Mouse (Mus musculus) layer of hippocampus, adult 18-20 months (tissue): ENCODE results near the gene Gm28044. TPM values are rescaled to one million over a fixed set of nuclear protein-coding genes. Genes with fewer than 3 reads are reported as not detected.
"Not testable (repeated sequence)": the region's sequence is repeated elsewhere in the genome, so short reads cannot be mapped to it uniquely, and the experiment has no call there.

Experiments used
- DNase-seq, 2 experiments: peaks; one replicate each; pipeline ENCODE4 v3.0.0; 2022; ENCODE audit warnings: low spot score in 2 of 2
- long read RNA-seq: library from polyadenylated mRNA; stranded (forward); transcript quantifications from one replicate; pipeline ENCODE4 v2.0.0, GENCODE M21; 2021
- total RNA-seq, 2 experiments: library from RNA; stranded (reverse); gene quantifications; 2 replicates each; pipeline ENCODE4 v1.2.3; 2021

Gene Gm28044
- total RNA-seq, result under 1 TPM in 1 of 2 experiments, not detected in 1; 0.82 TPM
- long read RNA-seq, partial matches to known transcripts, result 1 of 1 reads
- long read RNA-seq, other reads (novel, unspliced or antisense), result 0 of 1 reads

DNA sequence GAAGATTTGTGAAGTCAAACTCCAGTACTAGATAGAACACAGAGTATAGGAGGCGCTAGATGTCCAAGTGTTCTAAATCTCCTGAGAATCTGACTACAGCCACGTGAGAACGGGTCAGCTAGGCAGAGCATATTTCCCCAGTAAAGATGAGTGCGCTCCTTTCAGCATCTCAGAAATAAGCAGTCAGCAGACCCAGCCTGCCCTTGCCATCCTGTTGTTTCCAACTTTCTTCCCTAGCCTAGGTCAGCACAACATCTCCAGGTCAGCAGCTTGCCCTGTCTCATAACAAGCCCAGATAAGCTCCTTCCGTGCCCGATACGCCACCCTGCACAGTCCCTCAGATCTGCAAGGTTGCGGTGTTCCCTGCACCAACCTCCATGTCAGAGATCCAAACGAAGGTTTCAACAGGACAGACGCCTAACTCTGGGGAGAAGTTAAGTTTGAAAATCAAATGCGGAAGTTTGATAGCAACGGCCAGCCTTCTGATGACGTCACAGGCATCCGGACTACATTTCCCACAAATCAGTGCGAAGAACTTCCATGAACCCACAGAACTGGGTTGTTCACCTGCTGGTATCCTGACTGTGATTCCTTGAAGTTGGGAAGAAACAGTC lies at the start of gene Gm28044, which contains the start of gene Zfp953:
Gm28044 (minus strand) TSS at position 406 of the 614 bp plus-strand sequence.
Zfp953 (minus strand) TSS at position 475 of the 614 bp plus-strand sequence.
- peak; percentile 85 to 95 for DNase-seq

GRCm38 (mm10) chr13:67399183-67399903 lies 39.0 kb upstream of the Gm28044 start, which contains the start of gene Zfp429:
Gene Zfp429, minus strand, starts transcription at chr13:67399819.
- peak; percentile 52 to 73 for DNase-seq

GRCm38 (mm10) chr13:67376255-67376654 lies 15.9 kb upstream of the Gm28044 start:
- DNase-seq, result not testable (repeated sequence)

DNA sequence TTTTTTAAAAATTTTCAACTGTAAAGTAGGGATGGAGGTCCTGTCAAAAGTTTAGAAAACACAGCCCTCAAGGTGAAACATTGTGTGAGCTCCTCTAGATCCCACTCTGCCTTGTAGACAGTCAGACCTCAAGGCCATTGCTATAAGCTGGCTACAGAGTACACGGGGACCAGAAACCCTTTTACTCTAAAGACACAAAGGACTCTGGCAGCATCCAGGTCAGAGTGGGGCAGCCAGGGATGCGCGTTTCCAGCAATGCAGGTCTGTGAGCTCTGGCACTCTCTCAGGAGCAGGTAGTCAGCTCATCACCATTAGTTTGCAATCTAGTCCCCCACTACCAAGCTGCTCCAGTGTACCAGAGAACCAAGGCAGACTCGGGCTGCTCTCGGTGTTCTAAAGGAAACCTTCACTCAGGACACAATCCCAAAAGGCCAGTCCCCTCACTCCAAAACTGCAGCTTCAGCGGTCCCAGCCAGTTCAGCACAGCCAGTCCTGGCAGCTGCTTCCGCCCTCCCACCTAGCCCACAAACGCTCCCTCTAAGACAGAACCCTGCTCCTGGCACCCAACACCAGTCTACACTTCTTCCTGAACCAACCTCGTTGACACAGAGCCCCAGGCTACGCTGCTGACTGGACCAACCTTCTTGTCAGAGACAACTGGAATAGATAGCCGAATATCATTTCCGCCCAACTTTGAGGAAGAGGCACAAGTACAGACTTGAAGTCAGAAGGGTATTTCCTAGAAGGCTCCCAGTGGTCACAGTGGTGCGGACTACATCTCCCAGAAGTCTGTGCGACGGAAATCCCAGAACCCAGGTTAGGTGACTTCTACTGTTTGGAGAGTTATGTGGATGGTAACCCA lies 14.9 kb upstream of the Gm28044 start, which contains the start of the genes Gm28041 and Zfp456:
Gm28041 (minus strand) TSS at position 684 of the 862 bp plus-strand sequence.
Zfp456 (minus strand) TSS at position 761 of the 862 bp plus-strand sequence.
- DNase-seq, result peak; percentile 51 to 67

- no peak for DNase-seq
Observed at GRCm38 (mm10) chr13:67351854-67352253, 8.5 kb downstream of the Gm28044 start.

- DNase-seq, result no peak
Observed at GRCm38 (mm10) chr13:67343422-67343821, 16.9 kb downstream of the Gm28044 start.

- DNase-seq, result no peak
Observed at GRCm38 (mm10) chr13:67332877-67333276, 27.5 kb downstream of the Gm28044 start.

DNA sequence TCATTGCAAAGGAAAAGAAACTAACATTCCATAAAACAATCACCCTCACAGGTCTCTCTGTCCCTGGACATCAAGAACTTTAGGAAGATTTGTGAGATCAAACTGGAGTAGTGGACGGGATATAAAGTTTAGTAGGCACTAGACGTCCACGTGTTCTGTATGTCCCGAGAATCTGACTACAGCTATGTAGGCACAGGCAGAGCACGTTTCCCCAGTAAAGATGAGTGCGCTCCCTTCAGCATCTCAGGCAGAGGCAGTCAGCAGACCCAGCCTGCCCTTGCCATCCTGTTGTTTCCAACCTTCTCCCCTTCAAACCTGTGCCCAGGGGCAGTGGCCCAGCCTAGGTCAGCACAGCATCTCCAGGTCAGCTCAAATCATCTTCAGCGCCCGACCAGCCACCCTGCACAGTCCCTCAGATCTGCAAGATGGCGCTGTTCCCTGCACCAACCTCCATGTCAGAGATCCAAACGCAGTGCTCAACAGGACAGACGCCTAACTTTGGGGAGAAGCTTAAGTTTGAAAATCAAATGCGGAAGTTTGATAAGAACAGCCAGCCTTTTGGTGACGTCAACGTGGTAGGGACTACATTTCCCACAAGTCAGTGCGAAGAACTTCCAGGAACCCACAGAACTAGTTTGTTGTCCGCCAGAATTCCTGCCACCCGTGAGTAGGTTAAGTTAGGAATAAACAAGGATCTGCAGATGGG lies 28.2 kb downstream of the Gm28044 start, which contains the start of gene Zfp595:
Zfp595 (minus strand) TSS at position 552 of the 706 bp plus-strand sequence.
- DNase-seq, result peak; percentile 69 to 92

DNA sequence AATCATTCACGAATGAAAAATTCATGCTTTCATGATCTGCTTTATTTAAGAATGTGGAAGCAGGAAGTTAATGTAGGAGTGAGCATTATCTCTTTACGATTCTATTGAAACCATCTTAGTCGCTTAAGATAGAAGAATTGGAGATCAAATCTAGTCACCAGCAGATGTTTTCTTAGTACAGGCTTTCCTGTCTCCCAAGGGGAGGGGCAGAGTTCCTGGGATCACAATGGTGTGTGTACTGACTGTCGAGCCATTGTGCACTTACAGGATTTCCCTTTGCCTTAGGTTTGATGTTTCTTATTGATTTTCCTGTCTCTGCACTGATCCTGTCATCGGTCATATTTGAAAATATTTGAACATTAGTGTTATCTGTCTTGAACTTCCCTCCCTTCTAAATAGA lies 53.6 kb downstream of the Gm28044 start:
- no peak for DNase-seq

DNA sequence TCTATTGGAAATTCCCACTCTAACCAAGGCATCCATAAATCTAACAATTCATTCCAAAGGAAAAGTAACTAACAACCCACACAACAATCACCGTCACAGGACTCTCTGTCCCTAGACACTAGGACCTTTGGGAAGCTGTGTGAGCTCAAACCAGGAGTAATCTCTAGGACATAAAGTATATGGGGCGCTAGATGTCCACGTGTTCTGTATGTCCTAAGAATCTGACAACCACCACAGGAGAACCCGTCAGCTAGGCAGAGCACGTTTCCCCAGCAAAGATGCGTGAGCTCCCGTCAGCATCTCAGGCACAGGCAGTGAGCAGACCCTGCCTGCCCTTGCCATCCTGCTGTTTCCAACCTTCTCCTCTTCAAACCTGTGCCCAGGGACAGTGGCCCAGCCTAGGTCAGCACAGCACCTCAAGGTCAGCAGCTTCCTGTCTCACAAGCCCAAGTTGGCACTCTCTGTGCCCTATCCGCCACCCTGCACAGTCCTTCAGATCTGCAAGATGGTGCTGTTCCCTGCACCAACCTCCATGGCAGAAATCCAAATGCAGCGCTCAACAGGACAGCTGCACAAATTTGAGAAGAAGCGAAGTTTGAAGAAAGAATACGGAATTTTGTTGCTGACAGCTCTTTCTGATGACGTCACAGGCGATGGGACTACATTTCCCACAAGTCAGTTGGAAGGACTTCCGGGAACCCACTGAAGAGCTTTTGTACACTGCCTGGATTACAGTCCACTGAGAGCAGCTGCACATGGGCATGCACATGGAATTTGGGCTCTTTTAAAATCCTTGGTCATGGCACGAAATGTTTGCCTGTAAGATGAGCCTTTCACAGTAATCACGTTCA lies 54.3 kb downstream of the Gm28044 start, which contains the start of gene Zfp457:
Zfp457 (minus strand) TSS at position 664 of the 851 bp plus-strand sequence.
- DNase-seq, result peak; percentile 87 to 98

DNA sequence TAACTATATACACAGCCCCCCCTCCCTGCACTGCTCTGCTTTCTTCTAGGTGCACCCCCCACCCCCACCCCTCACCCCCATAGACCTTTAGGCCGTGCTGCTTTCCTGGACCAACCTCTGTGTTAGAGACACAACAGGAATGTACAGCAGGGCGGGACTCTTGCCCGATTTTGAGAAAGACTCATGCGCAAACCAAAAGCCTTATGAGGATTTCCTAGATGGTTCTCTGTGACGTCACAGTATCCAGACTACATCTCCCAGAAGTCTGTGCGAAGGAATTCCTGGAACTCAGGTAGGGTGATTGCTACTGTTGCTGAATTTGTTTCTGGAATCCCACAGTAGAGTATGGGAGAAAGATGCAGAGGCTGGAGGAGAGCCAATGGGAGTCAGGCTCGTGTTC lies 82.0 kb downstream of the Gm28044 start, which contains the start of gene Zfp458:
Zfp458 (minus strand) TSS at position 153 of the 400 bp plus-strand sequence.
- peak; percentile 7 to 29 for DNase-seq

- DNase-seq, result not testable (repeated sequence)
Observed at GRCm38 (mm10) chr13:67269383-67270065, 90.8 kb downstream of the Gm28044 start.

DNA sequence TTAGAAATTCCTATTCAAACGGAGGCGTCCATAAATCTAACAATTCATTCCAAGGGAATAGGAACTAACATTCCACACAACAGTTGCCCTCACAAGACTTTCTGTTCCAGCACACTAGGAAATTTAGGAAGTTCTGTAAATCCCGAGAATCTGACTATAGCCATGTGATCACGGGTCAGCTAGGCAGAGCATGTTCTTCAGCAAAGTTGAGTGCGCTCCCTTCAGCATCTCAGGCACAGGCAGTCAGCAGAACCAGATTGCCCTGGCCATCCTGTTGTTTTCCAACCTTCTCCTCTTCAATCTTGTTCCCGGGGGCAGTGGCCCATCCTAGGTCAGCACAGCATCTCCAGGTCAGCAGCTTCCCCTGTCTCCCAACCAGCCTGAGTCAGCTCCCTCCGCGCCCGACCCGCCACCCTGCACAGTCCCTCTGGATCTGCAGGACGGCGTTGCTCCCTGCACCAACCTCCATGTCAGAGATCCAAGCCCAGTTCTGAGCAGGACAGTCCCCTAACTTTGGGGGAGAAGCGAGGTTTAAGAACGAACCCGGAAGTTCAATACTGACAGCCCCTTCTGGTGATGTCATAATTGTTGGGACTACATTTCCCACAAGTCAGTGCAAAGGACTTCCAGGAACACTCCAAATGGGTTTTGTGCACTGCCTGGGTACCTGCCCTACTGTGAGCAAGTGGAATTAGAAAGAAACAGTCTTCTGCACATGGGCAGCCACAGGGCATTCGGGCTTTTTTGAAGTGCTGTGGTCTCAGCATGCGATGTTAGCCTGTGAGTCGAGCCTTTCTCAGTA lies 91.6 kb downstream of the Gm28044 start:
- peak; percentile 78 to 93 for DNase-seq
